Mouse (Mus musculus): ENCODE results near the gene Zfp719. TPM values are rescaled to one million over a fixed set of nuclear protein-coding genes. Genes with fewer than 3 reads are reported as not detected.

The Zfp719 gene
- 0.50 TPM in 1 of 2 replicates, not detected in the other for polyA plus RNA-seq (2012; ENCODE audit: low replicate concordance)

GRCm38 (mm10) chr7:43579440-43580171 is at the start of gene Zfp719:
Gene Zfp719 (plus strand): TSS chr7:43579610.

GRCm38 (mm10) chr7:43544225-43544977 is 35.0 kb upstream of the Zfp719 start, which contains the start of gene Cd33:
Gene Cd33 (minus strand): TSS chr7:43544428.

GRCm38 (mm10) chr7:43562006-43562633 is 17.3 kb upstream of the Zfp719 start, which contains the start of gene Zfp658:
Gene Zfp658 (plus strand): TSS chr7:43562256.

GRCm38 (mm10) chr7:43606896-43607742 is 27.7 kb downstream of the Zfp719 start, which contains the start of gene Zfp819:
Gene Zfp819 (plus strand): TSS chr7:43607169.

GRCm38 (mm10) chr7:43634500-43634899 is 55.1 kb downstream of the Zfp719 start, which contains the start of gene Ceacam18:
Gene Ceacam18 (plus strand): TSS chr7:43634707.

Other genes with a start within 250 kb of the Zfp719 start
- gene Siglecf, start 228.3 kb upstream of the Zfp719 start, polyA plus RNA-seq (2012; ENCODE audit: low replicate concordance), result 0.26 TPM in 1 of 2 replicates, not detected in the other
- gene Siglecg, start 171.4 kb upstream of the Zfp719 start, polyA plus RNA-seq (2012; ENCODE audit: low replicate concordance), result 17.6 and 29.5 TPM in 2 replicates
- 0.18 TPM in 1 of 2 replicates, not detected in the other for gene Lim2, start 151.9 kb upstream of the Zfp719 start, polyA plus RNA-seq (2012; ENCODE audit: low replicate concordance)
- gene Nkg7, start 142.5 kb upstream of the Zfp719 start, polyA plus RNA-seq (2012; ENCODE audit: low replicate concordance), result 1.1 and 1.3 TPM in 2 replicates
- gene Cldnd2, start 138.8 kb upstream of the Zfp719 start, polyA plus RNA-seq (2012; ENCODE audit: low replicate concordance), result not detected in 2 replicates
- 23.9 and 71.5 TPM in 2 replicates for gene Etfb, start 135.5 kb upstream of the Zfp719 start, polyA plus RNA-seq (2012; ENCODE audit: low replicate concordance)
- gene Gm45233, start 135.5 kb upstream of the Zfp719 start, polyA plus RNA-seq (2012; ENCODE audit: low replicate concordance), result not detected in 2 replicates
- gene Vsig10l, start 116.5 kb upstream of the Zfp719 start, polyA plus RNA-seq (2012; ENCODE audit: low replicate concordance), result 2.8 and 6.4 TPM in 2 replicates
- gene Iglon5, start 89.5 kb upstream of the Zfp719 start, polyA plus RNA-seq (2012; ENCODE audit: low replicate concordance), result 0.59 TPM in 1 of 2 replicates, not detected in the other
- gene 4931406B18Rik, start 73.7 kb upstream of the Zfp719 start, polyA plus RNA-seq (2012; ENCODE audit: low replicate concordance), result not detected in 2 replicates
- gene Cd33, start 35.2 kb upstream of the Zfp719 start, polyA plus RNA-seq (2012; ENCODE audit: low replicate concordance), result 5.2 and 7.8 TPM in 2 replicates
- gene Zfp658, start 17.4 kb upstream of the Zfp719 start, polyA plus RNA-seq (2012; ENCODE audit: low replicate concordance), result 0.30 and 0.33 TPM in 2 replicates
- gene Zfp819, start 27.6 kb downstream of the Zfp719 start, polyA plus RNA-seq (2012; ENCODE audit: low replicate concordance), result not detected in 2 replicates
- not detected in 2 replicates for gene Ceacam18, start 55.1 kb downstream of the Zfp719 start, polyA plus RNA-seq (2012; ENCODE audit: low replicate concordance)
- 1.5 and 1.6 TPM in 2 replicates for gene Siglece, start 80.6 kb downstream of the Zfp719 start, polyA plus RNA-seq (2012; ENCODE audit: low replicate concordance)
- 11.7 and 15.4 TPM in 2 replicates for gene Ctu1, start 92.4 kb downstream of the Zfp719 start, polyA plus RNA-seq (2012; ENCODE audit: low replicate concordance)
- not detected in 2 replicates for gene Klk14, start 110.8 kb downstream of the Zfp719 start, polyA plus RNA-seq (2012; ENCODE audit: low replicate concordance)
- not detected in 2 replicates for gene Klk13, start 133.0 kb downstream of the Zfp719 start, polyA plus RNA-seq (2012; ENCODE audit: low replicate concordance)
- not detected in 2 replicates for gene Klk12, start 189.3 kb downstream of the Zfp719 start, polyA plus RNA-seq (2012; ENCODE audit: low replicate concordance)
- gene Klk11, start 195.0 kb downstream of the Zfp719 start, polyA plus RNA-seq (2012; ENCODE audit: low replicate concordance), result not detected in 2 replicates
- gene Klk10, start 201.4 kb downstream of the Zfp719 start, polyA plus RNA-seq (2012; ENCODE audit: low replicate concordance), result not detected in 2 replicates
- not detected in 2 replicates for gene Klk9, start 212.3 kb downstream of the Zfp719 start, polyA plus RNA-seq (2012; ENCODE audit: low replicate concordance)
- gene Klk8, start 218.0 kb downstream of the Zfp719 start, polyA plus RNA-seq (2012; ENCODE audit: low replicate concordance), result 2.1 and 2.4 TPM in 2 replicates
- not detected in 2 replicates for gene Klk7, start 231.7 kb downstream of the Zfp719 start, polyA plus RNA-seq (2012; ENCODE audit: low replicate concordance)
- not detected in 2 replicates for gene Klk6, start 244.9 kb downstream of the Zfp719 start, polyA plus RNA-seq (2012; ENCODE audit: low replicate concordance)

Data from leukemia stem cell, adult 10-12 weeks (primary cell).